Comparison of ENCODE assay signal across 8 mouse cellular contexts in the genomic region with DNA sequence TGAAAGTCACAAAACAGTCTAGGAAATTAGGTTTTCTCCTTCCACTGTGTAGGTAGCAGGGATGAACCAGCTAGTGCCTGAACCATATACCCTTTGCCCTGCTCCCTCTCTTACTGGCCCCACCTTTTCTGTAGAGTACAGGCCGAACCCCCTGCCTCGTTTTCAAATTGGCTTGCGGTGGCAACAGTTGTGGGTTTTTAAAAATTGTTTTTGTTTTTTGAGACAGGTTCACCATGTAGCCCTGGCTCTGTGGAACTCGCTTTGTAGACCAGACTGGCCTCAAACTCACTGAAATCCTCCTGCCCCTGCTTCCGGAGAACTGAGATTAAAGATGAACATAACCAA. TPM values are rescaled to one million over a fixed set of nuclear protein-coding genes. Genes with fewer than 3 reads are reported as not detected.
DNase-seq lines count a peak whose midpoint lies in the region; ATAC-seq and TF ChIP-seq lines count a peak whose summit lies in the region.

No protein-coding gene starts in this region.

- DNase-seq in lung, postnatal 36 days: no peak
- DNase-seq in right cerebral cortex, adult 18-20 months: no peak
- DNase-seq in retina, embryonic 14.5 days (ENCODE audit: low spot score): no peak
- no peak for DNase-seq in right cerebral cortex, adult 2 months (ENCODE audit: low spot score in 2 of 2)

- peaks cover 42% of the 10 kb centered on the region for H3K79me2 ChIP-seq in myocyte (ENCODE audit: control insufficient read depth, insufficient read depth)

- ATAC-seq in lung, embryonic 16.5 days (ENCODE audit: low read depth): peak; percentile 61
- peak; percentile 52 for ATAC-seq in embryonic facial prominence, embryonic 15.5 days (ENCODE audit: insufficient number of reproducible peaks, low FRiP score, low TSS enrichment, low read depth)
- ATAC-seq in intestine, embryonic 16.5 days: peak; percentile 65

- H3K27ac ChIP-seq in lung, embryonic 16.5 days (ENCODE audit: low read length): peak overlapping the region; percentile 85
- peak overlapping the region; percentile 89 for H3K27ac ChIP-seq in embryonic facial prominence, embryonic 15.5 days (replicated peaks)
- H3K27ac ChIP-seq in intestine, embryonic 16.5 days (ENCODE audit: low read length): peak overlapping the region; percentile 84

- no peaks in the 10 kb centered on the region for H3K27me3 ChIP-seq in lung, embryonic 16.5 days (ENCODE audit: control insufficient read depth, insufficient read depth, low read depth, low read length)
- H3K27me3 ChIP-seq in embryonic facial prominence, embryonic 15.5 days: no peaks in the 10 kb centered on the region
- H3K27me3 ChIP-seq in intestine, embryonic 16.5 days (replicated peaks; ENCODE audit: control insufficient read depth, insufficient read depth, low read length): no peaks in the 10 kb centered on the region
- no peaks in the 10 kb centered on the region for H3K27me3 ChIP-seq in myocyte (ENCODE audit: control insufficient read depth, insufficient read depth, insufficient read length)

- peaks cover 15% of the 10 kb centered on the region for H3K4me1 ChIP-seq in lung, embryonic 16.5 days (replicated peaks; ENCODE audit: control insufficient read depth, insufficient read depth, low read length)
- H3K4me1 ChIP-seq in embryonic facial prominence, embryonic 15.5 days: peaks cover 19% of the 10 kb centered on the region
- H3K4me1 ChIP-seq in intestine, embryonic 16.5 days (ENCODE audit: control insufficient read depth, insufficient read depth, low read length): peaks cover 23% of the 10 kb centered on the region

- peak overlapping the region; percentile 55 for H3K4me3 ChIP-seq in lung, embryonic 16.5 days (ENCODE audit: low read length)
- peak overlapping the region; percentile 72 for H3K4me3 ChIP-seq in embryonic facial prominence, embryonic 15.5 days (replicated peaks)
- H3K4me3 ChIP-seq in intestine, embryonic 16.5 days (ENCODE audit: low read length): peak overlapping the region; percentile 55
- H3K4me3 ChIP-seq in myocyte: peak overlapping the region; percentile 77

- H3K36me3 ChIP-seq in lung, embryonic 16.5 days (ENCODE audit: control insufficient read depth, insufficient read depth, low read length): peaks cover 4% of the 10 kb centered on the region; the same call in 1 of the 2 replicates
- H3K36me3 ChIP-seq in embryonic facial prominence, embryonic 15.5 days: peaks cover 13% of the 10 kb centered on the region
- H3K36me3 ChIP-seq in intestine, embryonic 16.5 days (ENCODE audit: control insufficient read depth, insufficient read depth, low read length): peaks cover 3% of the 10 kb centered on the region; the same call in 1 of the 2 replicates
- no peaks in the 10 kb centered on the region for H3K36me3 ChIP-seq in myocyte (ENCODE audit: control insufficient read depth, insufficient read depth)

- WGBS in lung, embryonic 16.5 days: 7% methylated on average over 5 of the region's 5 CpGs
- WGBS in embryonic facial prominence, embryonic 15.5 days: 7% methylated on average over 5 of the region's 5 CpGs
- WGBS in intestine, embryonic 16.5 days: 5% methylated on average over 5 of the region's 5 CpGs

- H3K4me2 ChIP-seq in lung, embryonic 16.5 days (ENCODE audit: low read depth, low read length): peak overlapping the region; percentile 70
- H3K4me2 ChIP-seq in embryonic facial prominence, embryonic 15.5 days (replicated peaks): peak overlapping the region; percentile 65
- H3K4me2 ChIP-seq in intestine, embryonic 16.5 days (ENCODE audit: low read depth, low read length): peak overlapping the region; percentile 81
- peak overlapping the region; percentile 100 for H3K4me2 ChIP-seq in myocyte (ENCODE audit: low read depth)

- H3K9me3 ChIP-seq in lung, embryonic 16.5 days (ENCODE audit: control insufficient read depth, low read length): no peaks in the 10 kb centered on the region
- H3K9me3 ChIP-seq in embryonic facial prominence, embryonic 15.5 days (replicated peaks): no peaks in the 10 kb centered on the region
- no peaks in the 10 kb centered on the region for H3K9me3 ChIP-seq in intestine, embryonic 16.5 days (ENCODE audit: control insufficient read depth, low read length)

- TF ChIP-seq POLR2A in myocyte (IDR thresholded peaks at IDR 0.05; ENCODE audit: insufficient read length, low read depth): no peak

- H3ac ChIP-seq in myocyte (ENCODE audit: control insufficient read depth, insufficient read length): peak overlapping the region; percentile 74

- H3K9ac ChIP-seq in lung, embryonic 16.5 days (ENCODE audit: low read length): peak overlapping the region; percentile 66
- H3K9ac ChIP-seq in embryonic facial prominence, embryonic 15.5 days: no peak overlapping the region; the same call in 1 of the 2 replicates
- H3K9ac ChIP-seq in intestine, embryonic 16.5 days (ENCODE audit: low read depth, low read length): peak overlapping the region; percentile 71

TF ChIP-seq in myocyte, 11 proteins besides CTCF, POLR2A, EP300 and RAD21:
- TF ChIP-seq USF1 (IDR thresholded peaks at IDR 0.05; ENCODE audit: low read depth) (no peak), TCF12 (IDR thresholded peaks at IDR 0.05; ENCODE audit: insufficient read depth, poor library complexity, severe bottlenecking) (no peak), REST (IDR thresholded peaks at IDR 0.05; ENCODE audit: insufficient read depth, insufficient read length) (no peak), POLR2AphosphoS2 (IDR thresholded peaks at IDR 0.05; ENCODE audit: insufficient read length, low read depth) (no peak), SRF (IDR thresholded peaks at IDR 0.05; ENCODE audit: control insufficient read depth, insufficient read length, low read depth) (no peak), MYOD1 (IDR thresholded peaks at IDR 0.05; ENCODE audit: control insufficient read depth in 1 of 3, insufficient read length in 2 of 3, low read depth in 2 of 3) (no peak), MYOG (IDR thresholded peaks at IDR 0.05; ENCODE audit: control insufficient read depth in 1 of 3, insufficient read depth in 1 of 3, insufficient read length in 2 of 3, low read depth in 2 of 3) (no peak), TCF3 (IDR thresholded peaks at IDR 0.05; ENCODE audit: insufficient read length, low read depth) (no peak), CEBPB (IDR thresholded peaks at IDR 0.05; ENCODE audit: insufficient read depth, poor library complexity, severe bottlenecking) (no peak), E2F4 (IDR thresholded peaks at IDR 0.05; ENCODE audit: insufficient read depth) (no peak), MAX (IDR thresholded peaks at IDR 0.05; ENCODE audit: low read depth) (no peak)

RNA-seq across cellular contexts. Expression of a gene that starts 0.3 kb away (rescaled TPM):
- polyA plus RNA-seq in lung, embryonic 16.5 days (2015; fragmentation: Nextera tagmentation; extraction: Ambion mirVana): 35.5 and 41.8 TPM in 2 replicates
- polyA plus RNA-seq in embryonic facial prominence, embryonic 15.5 days (2015; fragmentation: Nextera tagmentation; extraction: Ambion mirVana): 52.0 and 52.7 TPM in 2 replicates
- 52.5 and 54.4 TPM in 2 replicates for polyA plus RNA-seq in intestine, embryonic 16.5 days (2015; fragmentation: Nextera tagmentation; extraction: Ambion mirVana)
- 43.2 TPM for polyA plus RNA-seq in myocyte (2012; fragmentation: generic; extraction: Trizol)

RNA-seq across cellular contexts. Expression of a gene that starts 8.4 kb away (rescaled TPM):
- polyA plus RNA-seq in lung, embryonic 16.5 days (2015; fragmentation: Nextera tagmentation; extraction: Ambion mirVana): 589 and 620 TPM in 2 replicates
- polyA plus RNA-seq in embryonic facial prominence, embryonic 15.5 days (2015; fragmentation: Nextera tagmentation; extraction: Ambion mirVana): 654 and 688 TPM in 2 replicates
- polyA plus RNA-seq in intestine, embryonic 16.5 days (2015; fragmentation: Nextera tagmentation; extraction: Ambion mirVana): 526 and 531 TPM in 2 replicates
- polyA plus RNA-seq in myocyte (2012; fragmentation: generic; extraction: Trizol): 3,891 TPM

RNA-seq across cellular contexts. Expression of a gene that starts 14.7 kb away (rescaled TPM):
- 37.5 and 40.5 TPM in 2 replicates for polyA plus RNA-seq in lung, embryonic 16.5 days (2015; fragmentation: Nextera tagmentation; extraction: Ambion mirVana)
- polyA plus RNA-seq in embryonic facial prominence, embryonic 15.5 days (2015; fragmentation: Nextera tagmentation; extraction: Ambion mirVana): 65.4 and 67.7 TPM in 2 replicates
- 15.4 and 47.6 TPM in 2 replicates for polyA plus RNA-seq in intestine, embryonic 16.5 days (2015; fragmentation: Nextera tagmentation; extraction: Ambion mirVana)
- polyA plus RNA-seq in myocyte (2012; fragmentation: generic; extraction: Trizol): 120 TPM

RNA-seq across cellular contexts. Expression of a gene that starts 15.6 kb away (rescaled TPM):
- polyA plus RNA-seq in lung, embryonic 16.5 days (2015; fragmentation: Nextera tagmentation; extraction: Ambion mirVana): not detected in 2 replicates
- 0.13 and 0.21 TPM in 2 replicates for polyA plus RNA-seq in embryonic facial prominence, embryonic 15.5 days (2015; fragmentation: Nextera tagmentation; extraction: Ambion mirVana)
- not detected in 2 replicates for polyA plus RNA-seq in intestine, embryonic 16.5 days (2015; fragmentation: Nextera tagmentation; extraction: Ambion mirVana)
- 0.12 TPM for polyA plus RNA-seq in myocyte (2012; fragmentation: generic; extraction: Trizol)

RNA-seq across cellular contexts. Expression of a gene that starts 33.0 kb away (rescaled TPM):
- 31.5 and 31.6 TPM in 2 replicates for polyA plus RNA-seq in lung, embryonic 16.5 days (2015; fragmentation: Nextera tagmentation; extraction: Ambion mirVana)
- polyA plus RNA-seq in embryonic facial prominence, embryonic 15.5 days (2015; fragmentation: Nextera tagmentation; extraction: Ambion mirVana): 57.6 and 59.4 TPM in 2 replicates
- 46.2 and 47.4 TPM in 2 replicates for polyA plus RNA-seq in intestine, embryonic 16.5 days (2015; fragmentation: Nextera tagmentation; extraction: Ambion mirVana)
- 26.1 TPM for polyA plus RNA-seq in myocyte (2012; fragmentation: generic; extraction: Trizol)
